Mouse (Mus musculus) liver, postnatal 0 days (tissue): Measurements from ENCODE around the gene Msi2.

Experiments used
- CTCF ChIP-seq: sonication (generic); IDR thresholded peaks from 2 replicates; pipeline ENCODE4 v1.5.1; 2016; ENCODE audit warnings: antibody characterized with exemption, low read depth
- EP300 ChIP-seq: IDR thresholded peaks from 2 replicates; pipeline ENCODE4 v1.6.1; 2016; ENCODE audit warnings: antibody characterized with exemption, low read depth, mild to moderate bottlenecking

DNA sequence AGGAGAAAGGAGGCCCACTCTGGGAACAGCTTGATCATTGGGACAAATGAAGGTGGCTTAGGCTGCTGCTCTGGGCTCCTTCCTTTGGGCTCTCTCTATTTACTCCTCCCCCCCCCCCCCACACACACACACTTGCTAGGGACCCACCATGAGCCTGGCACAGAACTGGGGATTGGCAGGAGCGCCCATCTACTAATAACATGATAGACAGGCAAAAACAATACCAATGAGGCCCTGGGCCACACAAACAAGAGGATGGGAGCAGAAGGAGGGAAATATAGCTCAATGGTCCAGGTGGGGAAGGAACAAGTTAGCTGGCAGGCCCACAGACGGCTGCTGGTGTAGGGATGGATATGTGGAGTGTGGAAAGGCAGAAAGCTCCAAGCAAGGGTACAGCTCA, 203.0 kb downstream of the Msi2 start:
- no peak for TF ChIP-seq EP300
- TF ChIP-seq CTCF: no peak
